Mouse (Mus musculus): ENCODE results near the gene Mapk12. TPM values are rescaled to one million over a fixed set of nuclear protein-coding genes. Genes with fewer than 3 reads are reported as not detected.

Gene Mapk12
- polyA plus RNA-seq, 1 experiment from 2014 or later, result 4.4 TPM

DNA sequence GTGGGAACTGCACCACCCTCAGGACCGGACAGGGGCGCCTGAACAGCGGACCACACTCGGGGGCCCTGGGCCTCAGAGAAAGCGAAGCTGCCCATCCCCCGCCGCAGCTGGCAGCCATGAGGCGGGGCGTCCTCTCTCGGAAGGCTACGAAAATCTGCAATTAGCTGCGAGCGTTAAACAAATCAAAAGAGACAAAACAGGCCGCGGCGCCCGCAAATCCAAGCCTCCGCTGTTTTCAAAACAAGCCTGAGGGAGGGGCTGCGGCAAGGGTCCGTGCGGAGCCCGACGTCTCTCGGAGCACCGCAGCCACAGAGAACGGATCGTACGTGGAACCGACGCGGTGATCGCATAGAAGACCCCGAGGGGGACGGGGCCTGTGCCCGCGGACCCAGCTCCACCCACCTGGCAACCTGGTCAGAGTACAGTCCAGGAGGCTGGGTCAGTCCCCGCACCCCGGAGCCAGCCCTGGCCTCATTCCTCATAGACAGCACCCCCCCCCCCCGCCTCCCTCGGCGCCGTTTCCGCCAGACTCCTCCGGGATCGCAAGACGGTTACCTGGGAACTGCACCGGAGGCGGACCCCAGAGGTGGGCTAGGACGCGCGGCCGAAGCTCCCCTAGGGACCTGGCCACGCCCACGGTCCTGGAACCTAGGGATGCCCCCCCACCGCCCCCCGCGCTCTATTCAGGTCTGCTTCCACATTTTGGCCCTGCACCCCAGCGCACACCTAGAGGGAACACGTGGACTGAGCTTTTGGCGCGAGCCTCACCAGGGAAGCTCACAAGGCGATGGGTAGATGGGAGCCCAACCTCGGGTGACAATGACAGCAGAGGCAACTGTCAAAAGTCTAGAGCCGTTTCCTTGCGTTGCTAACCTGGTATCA lies 32.8 kb upstream of the Mapk12 start:
- Histone ChIP-seq H3K27ac (ENCODE audit: low read length) (peak overlapping the region; percentile 53; the same call in 1 of the 2 replicates), H3K36me3 (ENCODE audit: control insufficient read depth, insufficient read depth, low read length) (peaks cover 1% of the 10 kb centered on the region; the same call in 1 of the 2 replicates), H3K4me3 (ENCODE audit: low read depth, low read length) (peak overlapping the region; percentile 50), H3K9me3 (ENCODE audit: control insufficient read depth, low read depth, low read length) (no peaks in the 10 kb centered on the region), H3K4me1 (ENCODE audit: control insufficient read depth, insufficient read depth, low read length) (peaks cover 81% of the 10 kb centered on the region), H3K9ac (replicated peaks; ENCODE audit: low read depth, low read length) (peak overlapping the region; percentile 55), H3K4me2 (replicated peaks; ENCODE audit: low read depth, low read length) (peak overlapping the region; percentile 100), H3K27me3 (ENCODE audit: control insufficient read depth, insufficient read depth, low read length) (no peaks in the 10 kb centered on the region)
- peak; percentile 1; the same call in 1 of the 2 replicates for ATAC-seq (ENCODE audit: insufficient number of reproducible peaks, insufficient read depth, low FRiP score, low read depth)
- 1% methylated on average over 65 of the region's 65 CpGs for WGBS

DNA sequence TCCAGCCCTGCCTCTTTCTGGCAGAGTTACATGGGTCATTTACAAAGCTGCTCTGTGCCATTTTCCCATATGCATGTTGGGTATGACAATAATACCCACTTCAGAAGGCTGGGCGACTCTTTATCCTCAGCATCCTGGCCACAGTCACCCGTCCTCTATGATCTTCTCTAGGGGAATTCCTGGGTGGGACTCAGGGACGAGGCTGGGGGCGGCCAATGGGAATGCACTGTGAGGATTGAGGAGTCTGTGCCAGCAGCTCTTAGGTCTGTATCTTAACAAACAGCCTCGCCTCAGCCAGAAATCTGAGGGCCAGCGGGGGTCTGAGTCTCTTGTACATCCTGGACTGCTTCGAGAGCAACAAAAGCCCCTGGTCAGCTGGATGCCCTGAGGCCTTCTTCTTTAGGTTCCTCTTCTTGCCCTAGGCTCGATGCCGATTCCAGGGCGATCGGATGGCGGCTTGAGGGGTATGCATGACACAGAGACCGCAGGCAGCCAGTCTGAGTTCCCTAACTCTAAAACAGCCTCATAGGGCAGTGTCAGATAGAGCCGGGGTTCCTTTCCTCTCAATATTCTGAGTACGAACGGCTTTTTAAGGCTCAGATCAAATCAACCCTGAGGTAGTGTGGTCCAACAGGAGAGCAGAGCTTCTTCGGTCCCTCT lies 31.9 kb upstream of the Mapk12 start:
- H3K9me3 ChIP-seq (ENCODE audit: control insufficient read depth, low read depth, low read length), result no peaks in the 10 kb centered on the region
- ATAC-seq (ENCODE audit: insufficient number of reproducible peaks, insufficient read depth, low FRiP score, low read depth), result no peak
- peaks cover 10% of the 10 kb centered on the region for H3K36me3 ChIP-seq (ENCODE audit: control insufficient read depth, insufficient read depth, low read length)
- H3K27me3 ChIP-seq (ENCODE audit: control insufficient read depth, insufficient read depth, low read length), result no peaks in the 10 kb centered on the region
- peak overlapping the region; percentile 50 for H3K4me3 ChIP-seq (ENCODE audit: low read depth, low read length)
- H3K9ac ChIP-seq (replicated peaks; ENCODE audit: low read depth, low read length), result peak overlapping the region; percentile 55; the same call in 1 of the 2 replicates
- peak overlapping the region; percentile 100 for H3K4me2 ChIP-seq (replicated peaks; ENCODE audit: low read depth, low read length)
- peak overlapping the region; percentile 53; the same call in 1 of the 2 replicates for H3K27ac ChIP-seq (ENCODE audit: low read length)
- peaks cover 72% of the 10 kb centered on the region for H3K4me1 ChIP-seq (ENCODE audit: control insufficient read depth, insufficient read depth, low read length)
- WGBS, result 47% methylated on average over 17 of the region's 17 CpGs

DNA sequence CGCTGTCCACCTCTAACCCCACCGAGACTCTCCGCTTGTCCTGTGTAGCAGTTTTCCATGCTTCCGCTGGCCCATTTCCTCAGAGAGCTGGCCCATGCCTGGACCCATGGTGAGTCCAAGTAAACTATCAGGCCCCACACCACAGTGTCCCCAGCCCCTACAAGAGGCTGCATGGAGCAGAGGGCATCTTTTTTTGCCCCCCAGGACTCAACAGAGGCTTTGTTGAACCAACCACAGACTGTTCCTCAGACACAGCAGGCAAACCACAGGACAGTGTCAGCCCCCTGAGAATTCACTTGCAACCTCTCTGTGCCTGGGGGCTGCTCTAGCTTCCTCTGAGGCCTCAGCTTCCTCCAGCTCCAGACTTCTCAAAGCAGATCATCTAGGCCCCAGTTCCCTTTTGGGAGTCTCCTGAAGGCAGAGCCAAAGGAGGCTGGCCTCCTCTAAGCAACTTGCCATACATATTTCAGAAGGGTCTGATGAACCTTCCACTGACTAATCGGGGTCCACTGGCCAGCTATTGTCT lies 31.1 kb upstream of the Mapk12 start:
- H3K36me3 ChIP-seq (ENCODE audit: control insufficient read depth, insufficient read depth, low read length), result peaks cover 18% of the 10 kb centered on the region
- peaks cover 64% of the 10 kb centered on the region for H3K4me1 ChIP-seq (ENCODE audit: control insufficient read depth, insufficient read depth, low read length)
- WGBS, result 86% methylated on average over 5 of the region's 5 CpGs
- H3K4me2 ChIP-seq (replicated peaks; ENCODE audit: low read depth, low read length), result no peak overlapping the region
- ATAC-seq (ENCODE audit: insufficient number of reproducible peaks, insufficient read depth, low FRiP score, low read depth), result no peak
- H3K9ac ChIP-seq (replicated peaks; ENCODE audit: low read depth, low read length), result no peak overlapping the region
- no peaks in the 10 kb centered on the region for H3K9me3 ChIP-seq (ENCODE audit: control insufficient read depth, low read depth, low read length)
- no peaks in the 10 kb centered on the region for H3K27me3 ChIP-seq (ENCODE audit: control insufficient read depth, insufficient read depth, low read length)
- H3K27ac ChIP-seq (ENCODE audit: low read length), result no peak overlapping the region
- no peak overlapping the region for H3K4me3 ChIP-seq (ENCODE audit: low read depth, low read length)

DNA sequence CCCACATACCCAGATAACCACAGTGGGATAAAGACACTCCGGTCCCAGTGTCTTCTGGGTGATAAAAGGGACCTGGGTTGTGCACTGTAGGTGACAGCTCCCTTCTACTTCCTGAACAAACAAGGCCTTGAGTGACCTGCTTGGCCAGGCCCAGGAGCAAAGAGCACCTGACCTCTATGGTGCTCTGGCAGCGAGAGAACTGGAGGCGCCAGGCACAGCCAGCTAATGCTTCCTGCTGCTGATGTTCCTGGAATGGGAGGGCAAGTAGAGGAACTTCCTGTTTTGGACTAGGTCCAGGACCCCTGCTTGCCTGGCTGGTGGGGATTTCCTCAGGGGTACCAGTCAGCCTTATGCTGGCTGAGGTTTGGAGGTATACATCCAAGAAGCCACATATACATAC lies 29.6 kb upstream of the Mapk12 start:
- H3K4me2 ChIP-seq (replicated peaks; ENCODE audit: low read depth, low read length), result peak overlapping the region; percentile 28; the same call in 1 of the 2 replicates
- H3K27me3 ChIP-seq (ENCODE audit: control insufficient read depth, insufficient read depth, low read length), result no peaks in the 10 kb centered on the region
- no peak overlapping the region for H3K4me3 ChIP-seq (ENCODE audit: low read depth, low read length)
- peaks cover 51% of the 10 kb centered on the region for H3K4me1 ChIP-seq (ENCODE audit: control insufficient read depth, insufficient read depth, low read length)
- no peak overlapping the region for H3K9ac ChIP-seq (replicated peaks; ENCODE audit: low read depth, low read length)
- peaks cover 33% of the 10 kb centered on the region for H3K36me3 ChIP-seq (ENCODE audit: control insufficient read depth, insufficient read depth, low read length)
- ATAC-seq (ENCODE audit: insufficient number of reproducible peaks, insufficient read depth, low FRiP score, low read depth), result no peak
- H3K27ac ChIP-seq (ENCODE audit: low read length), result peak overlapping the region; percentile 78
- WGBS, result 37% methylated on average over 3 of the region's 3 CpGs
- H3K9me3 ChIP-seq (ENCODE audit: control insufficient read depth, low read depth, low read length), result no peaks in the 10 kb centered on the region

DNA sequence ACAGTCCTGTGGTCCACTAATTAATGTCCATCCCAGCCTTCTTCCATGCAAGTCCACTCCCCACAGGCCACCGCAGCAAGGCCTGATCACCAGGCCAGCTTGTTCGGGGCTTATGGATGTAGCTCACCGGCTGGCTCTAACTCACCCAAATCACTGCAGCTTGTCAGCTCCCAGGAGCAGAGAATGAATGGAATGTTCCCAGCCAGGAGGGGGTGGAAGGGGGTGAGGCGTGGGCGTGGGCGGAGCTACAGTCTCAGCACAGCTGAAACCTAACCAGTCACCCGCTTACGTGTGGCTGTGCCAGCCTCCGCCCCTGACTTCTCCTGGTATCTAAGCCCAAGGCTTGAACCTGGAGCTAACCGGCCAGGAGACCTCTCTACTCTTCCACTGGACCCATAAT lies 28.9 kb upstream of the Mapk12 start:
- Histone ChIP-seq H3K4me1 (ENCODE audit: control insufficient read depth, insufficient read depth, low read length) (peaks cover 44% of the 10 kb centered on the region), H3K4me3 (ENCODE audit: low read depth, low read length) (no peak overlapping the region), H3K36me3 (ENCODE audit: control insufficient read depth, insufficient read depth, low read length) (peaks cover 40% of the 10 kb centered on the region), H3K9ac (replicated peaks; ENCODE audit: low read depth, low read length) (no peak overlapping the region), H3K4me2 (replicated peaks; ENCODE audit: low read depth, low read length) (peak overlapping the region; percentile 28), H3K27me3 (ENCODE audit: control insufficient read depth, insufficient read depth, low read length) (no peaks in the 10 kb centered on the region), H3K9me3 (ENCODE audit: control insufficient read depth, low read depth, low read length) (no peaks in the 10 kb centered on the region), H3K27ac (ENCODE audit: low read length) (peak overlapping the region; percentile 78)
- WGBS, result 1% methylated on average over 10 of the region's 10 CpGs
- ATAC-seq (ENCODE audit: insufficient number of reproducible peaks, insufficient read depth, low FRiP score, low read depth), result peak; percentile 74

DNA sequence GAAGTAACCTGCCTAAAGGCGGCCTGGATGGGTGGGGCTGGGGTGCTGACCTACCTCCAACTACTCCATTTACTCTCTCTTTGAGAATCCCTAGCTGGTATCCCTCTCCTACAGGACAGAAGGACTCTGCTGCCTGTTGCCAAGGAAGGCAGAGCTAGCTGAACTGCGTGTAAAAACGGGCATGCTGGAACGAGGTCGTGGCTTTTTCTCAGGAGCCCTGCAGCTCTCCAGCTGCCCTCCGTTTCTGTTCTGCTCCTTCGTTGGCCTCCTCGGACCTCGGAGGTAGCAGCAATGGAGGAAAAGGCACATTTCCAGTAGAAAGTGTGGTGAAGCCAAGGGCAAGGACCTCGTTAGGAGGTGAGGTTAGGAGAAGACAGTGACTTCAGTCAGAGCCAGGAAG lies 28.4 kb upstream of the Mapk12 start:
- no peak for ATAC-seq (ENCODE audit: insufficient number of reproducible peaks, insufficient read depth, low FRiP score, low read depth)
- Histone ChIP-seq H3K4me3 (ENCODE audit: low read depth, low read length) (no peak overlapping the region), H3K36me3 (ENCODE audit: control insufficient read depth, insufficient read depth, low read length) (peaks cover 45% of the 10 kb centered on the region), H3K4me1 (ENCODE audit: control insufficient read depth, insufficient read depth, low read length) (peaks cover 39% of the 10 kb centered on the region), H3K27me3 (ENCODE audit: control insufficient read depth, insufficient read depth, low read length) (no peaks in the 10 kb centered on the region), H3K9ac (replicated peaks; ENCODE audit: low read depth, low read length) (no peak overlapping the region), H3K4me2 (replicated peaks; ENCODE audit: low read depth, low read length) (peak overlapping the region; percentile 28; the same call in 1 of the 2 replicates), H3K27ac (ENCODE audit: low read length) (peak overlapping the region; percentile 78), H3K9me3 (ENCODE audit: control insufficient read depth, low read depth, low read length) (no peaks in the 10 kb centered on the region)
- 41% methylated on average over 10 of the region's 10 CpGs for WGBS

DNA sequence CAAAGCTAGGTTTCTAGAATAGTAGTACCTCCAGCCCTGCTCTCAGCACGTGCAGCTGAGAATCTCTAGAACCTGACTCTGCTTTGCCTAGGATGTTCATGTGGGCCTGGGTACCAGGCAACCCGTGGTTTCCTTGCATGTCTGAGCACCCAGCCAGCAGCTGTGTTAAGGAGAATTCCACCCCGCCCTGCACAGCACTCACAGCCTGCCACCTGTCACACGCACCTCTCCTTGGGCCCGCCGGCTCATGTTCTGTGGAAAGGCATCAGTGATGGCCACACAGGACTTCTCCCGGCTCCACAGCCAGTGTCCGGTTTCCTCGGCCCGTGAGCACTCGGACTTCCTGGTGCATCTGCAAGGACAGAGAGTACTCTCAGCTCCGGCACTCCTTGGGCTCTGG lies 25.0 kb upstream of the Mapk12 start:
- 94% methylated on average over 12 of the region's 12 CpGs for WGBS

DNA sequence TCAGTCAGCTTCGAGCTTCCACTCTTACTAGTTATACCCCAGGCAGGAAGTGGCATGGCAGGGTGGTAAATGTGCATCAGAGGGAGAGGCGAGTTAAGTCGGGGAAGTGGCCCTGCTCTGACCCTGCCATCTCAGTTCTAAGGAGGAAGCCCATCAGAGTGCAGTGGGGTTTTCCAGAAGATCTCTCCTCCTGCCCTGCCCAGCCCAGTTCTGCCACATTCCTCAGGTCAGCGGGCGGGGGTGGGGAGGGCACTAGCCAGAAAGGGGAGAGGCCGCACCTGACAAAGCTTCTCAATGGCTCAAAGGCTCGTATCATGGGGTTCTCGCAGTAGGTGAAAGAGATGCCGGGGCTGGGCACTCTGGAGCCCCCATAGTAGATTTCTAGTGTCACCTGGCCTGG lies 20.9 kb upstream of the Mapk12 start:
- 0 out of 2 replicates have a peak overlapping the region, but pooled peaks have one; percentile 6 for H3K27ac ChIP-seq (ENCODE audit: low read length)
- no peaks in the 10 kb centered on the region for H3K27me3 ChIP-seq (ENCODE audit: control insufficient read depth, insufficient read depth, low read length)
- no peak overlapping the region for H3K4me2 ChIP-seq (replicated peaks; ENCODE audit: low read depth, low read length)
- H3K36me3 ChIP-seq (ENCODE audit: control insufficient read depth, insufficient read depth, low read length), result peaks cover 96% of the 10 kb centered on the region
- ATAC-seq (ENCODE audit: insufficient number of reproducible peaks, insufficient read depth, low FRiP score, low read depth), result peak; percentile 47; the same call in 1 of the 2 replicates
- H3K9me3 ChIP-seq (ENCODE audit: control insufficient read depth, low read depth, low read length), result no peaks in the 10 kb centered on the region
- WGBS, result 81% methylated on average over 9 of the region's 9 CpGs
- no peak overlapping the region for H3K4me3 ChIP-seq (ENCODE audit: low read depth, low read length)
- H3K4me1 ChIP-seq (ENCODE audit: control insufficient read depth, insufficient read depth, low read length), result 0 out of 2 replicates have a peak, but pooled peaks cover 5% of the 10 kb centered on the region
- H3K9ac ChIP-seq (replicated peaks; ENCODE audit: low read depth, low read length), result no peak overlapping the region

More for the DNA sequence above, 25.0 kb upstream of the Mapk12 start:
- H3K4me3 ChIP-seq (ENCODE audit: low read depth, low read length), result no peak overlapping the region
- H3K4me2 ChIP-seq (replicated peaks; ENCODE audit: low read depth, low read length), result no peak overlapping the region
- H3K9ac ChIP-seq (replicated peaks; ENCODE audit: low read depth, low read length), result no peak overlapping the region
- H3K36me3 ChIP-seq (ENCODE audit: control insufficient read depth, insufficient read depth, low read length), result peaks cover 79% of the 10 kb centered on the region
- H3K9me3 ChIP-seq (ENCODE audit: control insufficient read depth, low read depth, low read length), result no peaks in the 10 kb centered on the region
- peaks cover 24% of the 10 kb centered on the region for H3K4me1 ChIP-seq (ENCODE audit: control insufficient read depth, insufficient read depth, low read length)
- ATAC-seq (ENCODE audit: insufficient number of reproducible peaks, insufficient read depth, low FRiP score, low read depth), result no peak
- H3K27me3 ChIP-seq (ENCODE audit: control insufficient read depth, insufficient read depth, low read length), result no peaks in the 10 kb centered on the region
- no peak overlapping the region for H3K27ac ChIP-seq (ENCODE audit: low read length)
